Mouse (Mus musculus) embryonic stem cell, embryonic (primary cell): Measurements from ENCODE around the gene Rdh7.
"Not testable (repeated sequence)": the region's sequence is repeated elsewhere in the genome, so short reads cannot be mapped to it uniquely, and the experiment has no call there.

Source experiments
- CTCF ChIA-PET, 4 experiments: fragments of 300-600 bp in 2 of 4; fragments of 350-600 bp in 2 of 4; sonication (Branson Sonifier 250); formaldehyde crosslinking; loops; one replicate each; lab custom pipeline; 2022; ENCODE audit warnings: inconsistent platforms in 2 of 4; lab: Charles Lee
- POLR2A ChIA-PET, 4 experiments: fragments of 300-600 bp in 2 of 4; fragments of 350-600 bp in 2 of 4; sonication (Branson Sonifier 250); formaldehyde crosslinking; loops; one replicate each; lab custom pipeline; 2022; ENCODE audit warnings: antibody characterized with exemption in 4 of 4, inconsistent platforms in 1 of 4; lab: Charles Lee

The Rdh7 gene

DNA sequence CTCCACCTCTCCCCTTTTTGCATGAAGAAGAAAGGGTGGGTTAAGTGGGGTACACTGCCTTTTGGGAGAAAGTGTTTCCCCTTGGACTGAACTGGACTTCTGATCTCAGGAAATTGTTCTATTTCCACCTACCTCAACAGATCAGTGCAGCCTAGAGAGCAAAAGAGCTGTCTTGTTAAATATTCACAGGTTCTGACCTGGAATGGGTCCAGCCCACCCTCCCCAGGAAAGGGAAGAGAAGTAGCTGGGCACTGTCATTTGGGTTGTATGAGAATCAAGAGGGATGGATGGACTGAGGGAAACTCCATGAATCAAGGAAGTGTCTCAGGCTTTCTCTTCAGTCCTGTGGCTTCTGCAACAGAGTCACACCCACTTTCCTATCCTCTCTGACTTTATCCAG lies 23.7 kb downstream of the Rdh7 start:
- ChIA-PET CTCF (no interaction called here), POLR2A (interaction anchor here in 1 of 4 experiments (0.6 kb wide), 1 partner anchor 315 kb away, joined by 3 read pairs; no protein-coding TSS in a partner anchor)

GRCm38 (mm10) chr10:127856376-127856775 lies 32.2 kb downstream of the Rdh7 start:
- POLR2A ChIA-PET: no interaction called here

GRCm38 (mm10) chr10:127849628-127850027 lies 39.0 kb downstream of the Rdh7 start, which contains the start of gene Rdh19:
Gene Rdh19 (plus strand): TSS chr10:127849928.
- POLR2A ChIA-PET: no interaction called here

More at GRCm38 (mm10) chr10:127856376-127856775, 32.2 kb downstream of the Rdh7 start:
- CTCF ChIA-PET: interaction anchor here in 1 of 4 experiments (0.6 kb wide), 1 partner anchor 175 kb away, joined by 4 read pairs; no protein-coding TSS in a partner anchor

DNA sequence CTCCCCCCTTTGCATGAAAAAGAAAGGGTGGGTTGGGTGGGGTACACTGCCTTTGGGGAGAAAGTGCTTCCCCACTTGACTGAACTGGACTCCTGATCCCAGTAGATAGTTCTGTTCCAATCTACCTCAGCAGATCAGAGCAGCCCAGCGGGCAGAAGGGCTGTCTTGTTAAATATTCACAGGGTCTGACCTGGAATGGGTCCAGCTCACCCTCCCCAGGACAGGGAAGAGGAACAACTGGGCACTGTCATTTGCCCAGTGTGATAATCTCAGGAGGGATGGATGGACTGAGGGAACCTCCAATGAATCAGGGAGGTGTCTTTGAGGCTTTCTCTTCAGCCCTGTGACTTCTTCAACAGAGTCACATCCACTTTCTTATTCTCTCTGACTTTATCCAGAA lies 40.5 kb downstream of the Rdh7 start:
- POLR2A ChIA-PET: no interaction called here
- CTCF ChIA-PET: interaction anchor here in 1 of 4 experiments (0.6 kb wide), 1 partner anchor 84 kb away, joined by 5 read pairs; no protein-coding TSS in a partner anchor

More at GRCm38 (mm10) chr10:127849628-127850027, 39.0 kb downstream of the Rdh7 start, which contains the start of gene Rdh19:
- CTCF ChIA-PET: interaction anchor here in 1 of 4 experiments (0.6 kb wide), 1 partner anchor 1319 kb away, joined by 8 read pairs; no protein-coding TSS in a partner anchor

DNA sequence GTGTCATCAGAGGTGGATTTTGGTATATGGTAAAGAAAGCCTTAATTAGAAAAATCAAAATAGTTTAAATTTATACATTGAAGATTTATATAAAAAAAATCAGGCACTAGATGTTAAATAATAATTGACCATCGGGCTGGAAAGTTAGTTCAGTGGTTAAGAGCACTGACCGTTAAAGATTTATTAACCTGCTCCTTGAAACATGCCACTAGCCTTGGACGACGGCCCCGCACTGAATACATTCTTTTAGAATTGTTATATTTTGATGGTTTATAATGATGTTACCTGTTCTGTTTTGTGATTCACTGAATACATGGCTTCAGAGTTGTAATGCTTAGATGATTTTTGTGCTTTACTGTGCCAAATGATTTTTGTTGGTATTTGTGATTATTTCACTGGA lies 42.7 kb downstream of the Rdh7 start:
- CTCF ChIA-PET, POLR2A ChIA-PET: not testable (repeated sequence)

DNA sequence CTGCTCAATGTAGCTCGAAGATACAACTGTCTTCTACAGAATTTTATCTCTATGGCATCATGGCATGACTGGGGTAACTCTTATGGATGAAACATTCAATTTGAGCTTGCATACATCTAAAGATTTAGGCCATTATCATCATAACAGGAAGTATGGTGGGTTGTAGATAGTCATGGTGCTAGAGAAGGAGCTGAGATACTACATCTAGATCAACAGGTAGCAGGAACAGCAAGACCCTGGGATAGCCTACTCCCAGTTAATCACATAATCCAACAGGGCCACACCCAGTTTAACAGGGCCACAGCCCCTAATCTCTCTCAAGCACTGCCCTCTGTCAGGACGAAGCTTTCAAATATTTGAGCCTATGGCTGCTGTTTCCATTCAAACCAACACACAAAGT lies 47.8 kb downstream of the Rdh7 start:
- CTCF ChIA-PET: no interaction called here
- POLR2A ChIA-PET: interaction anchor here in 1 of 4 experiments (0.7 kb wide), 2 partner anchors 66 to 77 kb away, joined by 3 to 5 read pairs; no protein-coding TSS in a partner anchor

GRCm38 (mm10) chr10:127838539-127838938 lies 50.1 kb downstream of the Rdh7 start:
- CTCF ChIA-PET: no interaction called here
- POLR2A ChIA-PET: no interaction called here

- POLR2A ChIA-PET, CTCF ChIA-PET: not testable (repeated sequence)
Measured at GRCm38 (mm10) chr10:127837793-127838192, 50.8 kb downstream of the Rdh7 start.

- ChIA-PET POLR2A (interaction anchor here in 1 of 4 experiments (0.6 kb wide), 1 partner anchor 110 kb away, joined by 4 read pairs; no protein-coding TSS in a partner anchor), CTCF (no interaction called here)
Measured at GRCm38 (mm10) chr10:127835292-127835691, 53.3 kb downstream of the Rdh7 start.

DNA sequence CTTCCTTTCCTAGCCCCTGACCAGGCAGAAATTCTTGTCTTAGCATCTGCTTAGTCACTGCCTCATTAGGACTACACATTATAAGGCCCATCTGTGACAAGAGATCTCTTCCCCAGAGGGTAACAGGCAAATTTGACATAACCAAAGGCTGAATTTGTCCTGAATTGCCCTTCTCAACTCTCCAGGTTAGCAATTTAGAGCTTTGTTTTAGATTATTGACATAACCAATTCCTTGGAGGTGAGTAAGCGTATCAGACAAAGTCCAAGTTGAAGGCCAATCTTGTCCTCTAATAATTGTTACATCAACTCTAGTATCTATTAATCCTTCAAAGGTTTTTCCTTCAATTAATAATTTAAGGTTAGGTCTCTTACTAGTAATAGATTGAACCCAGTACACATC lies 54.4 kb downstream of the Rdh7 start:
- CTCF ChIA-PET: interaction anchor here in 1 of 4 experiments (0.6 kb wide), 1 partner anchor 16 kb away, joined by 3 read pairs; no protein-coding TSS in a partner anchor
- POLR2A ChIA-PET: not testable (repeated sequence)
